ENCODE assay signal across 23 mouse cellular contexts in genomic region chr14:12206138-12206537, GRCm38 (mm10).
DNase-seq lines count a peak whose midpoint lies in the region; ATAC-seq and TF ChIP-seq lines count a peak whose summit lies in the region.
"Had no signal": no experiment of that assay in that cellular context is flagged by ENCODE, and none has a peak within 500 bp of the region (broad histone marks: within the 10 kb centered on the region; RNA-seq: fewer than 3 reads in every experiment).

No protein-coding gene starts in this region.

- intact Hi-C loops in left cerebral cortex, adult 2 months (cut with DNase I) = no loop called here
- intact Hi-C loops in left cerebral cortex, postnatal 36 days (cut with DNase I) = no loop called here

- H3K4me3 ChIP-seq in left cerebral cortex, adult 2 months = no peak overlapping the region
- no peak overlapping the region for H3K4me3 ChIP-seq in hindbrain, embryonic 11.5 days (ENCODE audit: low read depth, low read length)
- H3K4me3 ChIP-seq: embryonic facial prominence, embryonic 13.5 days; forebrain, embryonic 12.5 days; heart, adult 2 months; heart, embryonic 15.5 days; hindbrain, embryonic 10.5 days; hindbrain, embryonic 15.5 days had no signal

- no peak for DNase-seq in frontal cortex, postnatal 10 days (ENCODE audit: low spot score in 2 of 2)
- no peak for DNase-seq in left cerebral cortex, adult 2 months (ENCODE audit: extremely low spot score in 1 of 2, low spot score in 2 of 2)
- DNase-seq in left cerebral cortex, postnatal 36 days (ENCODE audit: low spot score in 2 of 2) = no peak
- peak; percentile 31 to 37 for DNase-seq in right cerebral cortex, adult 2 months (ENCODE audit: low spot score in 2 of 2)
- DNase-seq in right cerebral cortex, postnatal 4 days = no peak
- DNase-seq in hindbrain, embryonic 11.5 days (ENCODE audit: low spot score) = no peak
- DNase-seq: adrenal gland, postnatal 10 days; B cell, adult 2 months; cerebellum, adult 11-12 months; cerebellum, adult 9-11 months; cerebellum, postnatal 36 days; gastrocnemius, postnatal 10 days; heart, adult 2 months had no signal

- H3K4me1 ChIP-seq in hindbrain, embryonic 11.5 days (replicated peaks; ENCODE audit: control insufficient read depth, insufficient read depth, low read length) = no peaks in the 10 kb centered on the region
- H3K4me1 ChIP-seq: embryonic facial prominence, embryonic 13.5 days; heart, embryonic 15.5 days; hindbrain, embryonic 10.5 days had no signal

- no peaks in the 10 kb centered on the region for H3K27me3 ChIP-seq in hindbrain, embryonic 11.5 days (ENCODE audit: control insufficient read depth, insufficient read depth, low read length)
- H3K27me3 ChIP-seq: embryonic facial prominence, embryonic 13.5 days; forebrain, embryonic 12.5 days; heart, embryonic 15.5 days; hindbrain, embryonic 15.5 days had no signal

- H3K9me3 ChIP-seq in hindbrain, embryonic 11.5 days (ENCODE audit: control insufficient read depth, low read length) = no peaks in the 10 kb centered on the region
- H3K9me3 ChIP-seq: embryonic facial prominence, embryonic 13.5 days; forebrain, embryonic 12.5 days; G1E; heart, embryonic 15.5 days; hindbrain, embryonic 10.5 days; hindbrain, embryonic 15.5 days had no signal

- no peaks in the 10 kb centered on the region for H3K36me3 ChIP-seq in hindbrain, embryonic 11.5 days (ENCODE audit: control insufficient read depth, insufficient read depth, low read length)
- H3K36me3 ChIP-seq: G1E; heart, embryonic 15.5 days had no signal

- H3K4me2 ChIP-seq in hindbrain, embryonic 11.5 days (replicated peaks; ENCODE audit: low read depth, low read length) = no peak overlapping the region
- H3K4me2 ChIP-seq: embryonic facial prominence, embryonic 13.5 days; forebrain, embryonic 12.5 days; heart, embryonic 11.5 days; heart, embryonic 15.5 days; hindbrain, embryonic 15.5 days had no signal

- no peak for TF ChIP-seq CTCF in left cerebral cortex, adult 2 months (IDR thresholded peaks at IDR 0.05)

- no peak overlapping the region for H3K9ac ChIP-seq in hindbrain, embryonic 11.5 days (ENCODE audit: low read depth, low read length)
- H3K9ac ChIP-seq: embryonic facial prominence, embryonic 13.5 days; forebrain, embryonic 12.5 days; heart, embryonic 15.5 days; hindbrain, embryonic 15.5 days had no signal

- peak overlapping the region; percentile 5; the same call in 1 of the 2 replicates for H3K27ac ChIP-seq in left cerebral cortex, adult 2 months
- H3K27ac ChIP-seq in hindbrain, embryonic 11.5 days (ENCODE audit: low read depth, low read length) = no peak overlapping the region
- H3K27ac ChIP-seq: embryonic facial prominence, embryonic 13.5 days; forebrain, embryonic 12.5 days; heart, adult 2 months; heart, embryonic 15.5 days; hindbrain, embryonic 10.5 days; hindbrain, embryonic 15.5 days had no signal

- WGBS in hindbrain, embryonic 11.5 days = 75% methylated on average over 2 of the region's 2 CpGs

- peak; percentile 86 for ATAC-seq in frontal cortex, adult (ENCODE audit: low TSS enrichment)
- no peak for ATAC-seq in hindbrain, embryonic 11.5 days (ENCODE audit: low FRiP score)
- ATAC-seq: CD4-positive, CD25-positive, alpha-beta regulatory T cell, adult 4 months; forebrain, embryonic 16.5 days had no signal

Comparison
In these comparisons a context has a peak if more than half of its experiments do, and no peak if none do; other contexts are left out.
1. DNase-seq: peak in right cerebral cortex, adult 2 months (2 of 2); none in frontal cortex, postnatal 10 days (0 of 2), left cerebral cortex, adult 2 months (0 of 2), left cerebral cortex, postnatal 36 days (0 of 2), right cerebral cortex, postnatal 4 days (single experiment) and hindbrain, embryonic 11.5 days (single experiment).